Mouse (Mus musculus) CH12.LX (cell line): ENCODE data around the gene Samd4b. TPM values are rescaled to one million over a fixed set of nuclear protein-coding genes. Genes with fewer than 3 reads are reported as not detected.

Experiments
- DNase-seq: peaks from one replicate; pipeline ENCODE4 v3.0.0-alpha.2; 2013; ENCODE audit errors: extremely low read depth
- H3K27ac ChIP-seq: 2 replicates; pipeline ENCODE4 v1.5.1; 2012; ENCODE audit warnings: low read depth, mild to moderate bottlenecking, control low read depth, moderate library complexity; ENCODE audit not compliant: insufficient read depth
- H3K27me3 ChIP-seq: replicated peaks from 2 replicates; pipeline ENCODE3; 2012; ENCODE audit warnings: inconsistent platforms
- H3K36me3 ChIP-seq, 2 experiments: replicated peaks in 1 of 2; 2 replicates each; pipeline versions ENCODE3 to v1.6.1; 2012; ENCODE audit warnings: inconsistent platforms in 1 of 2, low read length in 1 of 2, mild to moderate bottlenecking in 1 of 2, mixed read lengths in 1 of 2, moderate library complexity in 1 of 2; ENCODE audit not compliant: control insufficient read depth in 1 of 2, insufficient read depth in 1 of 2
- H3K4me1 ChIP-seq, 2 experiments: 2 replicates each; pipeline ENCODE4 v1.6.1; 2012; ENCODE audit warnings: inconsistent platforms in 1 of 2, moderate library complexity in 1 of 2; ENCODE audit not compliant: insufficient read depth in 2 of 2, control insufficient read depth in 1 of 2
- H3K4me2 ChIP-seq: 2 replicates; pipeline ENCODE4 v1.6.1; 2012; ENCODE audit warnings: low read depth, mild to moderate bottlenecking, control low read depth; ENCODE audit not compliant: poor library complexity, insufficient read depth, severe bottlenecking
- H3K4me3 ChIP-seq, 3 experiments: fragments of 150-350 bp in 1 of 3; sonication (generic) in 1 of 3; replicated peaks in 1 of 3; 2 replicates each; pipeline versions ENCODE3 to v1.5.1; 2011 to 2012; ENCODE audit warnings: low read depth in 2 of 3, low read length in 2 of 3, mild to moderate bottlenecking in 2 of 3, moderate library complexity in 2 of 3, control low read depth in 1 of 3, improper control_type of control experiment in 1 of 3, inconsistent platforms in 1 of 3, mixed read lengths in 1 of 3; ENCODE audit not compliant: poor library complexity in 1 of 3
- H3K79me2 ChIP-seq: replicated peaks from 2 replicates; pipeline ENCODE4 v1.6.1; 2012; ENCODE audit warnings: mild to moderate bottlenecking, moderate library complexity; ENCODE audit not compliant: control insufficient read depth, poor library complexity, insufficient read depth, severe bottlenecking; ENCODE audit errors: extremely low read depth
- H3K9ac ChIP-seq: 2 replicates; pipeline ENCODE4 v1.6.1; 2012; ENCODE audit warnings: low read depth, mild to moderate bottlenecking, control low read depth, moderate library complexity; ENCODE audit not compliant: insufficient read depth
- H3K9me3 ChIP-seq: replicated peaks from 2 replicates; pipeline ENCODE3; 2012; ENCODE audit warnings: low read length, inconsistent platforms, mixed read lengths
- BHLHE40 ChIP-seq: IDR thresholded peaks from 2 replicates; pipeline ENCODE4 v1.6.1; 2011; ENCODE audit warnings: mild to moderate bottlenecking, low read depth, low read length, improper control_type of control experiment
- CHD1 ChIP-seq: IDR thresholded peaks from 2 replicates; pipeline ENCODE4 v1.6.1; 2012; ENCODE audit warnings: low read depth, low read length, improper control_type of control experiment, inconsistent platforms
- CHD2 ChIP-seq: IDR thresholded peaks from 2 replicates; pipeline ENCODE4 v1.6.1; 2011; ENCODE audit warnings: low read length, improper control_type of control experiment
- CTCF ChIP-seq, 2 experiments: IDR thresholded peaks in 1 of 2; conservative IDR thresholded peaks in 1 of 2; 2 replicates each; pipeline ENCODE4 v1.5.1; 2011 to 2012; ENCODE audit warnings: low read depth in 2 of 2, low read length in 2 of 2, improper control_type of control experiment in 1 of 2, inconsistent platforms in 1 of 2, mild to moderate bottlenecking in 1 of 2, moderate library complexity in 1 of 2
- E2F4 ChIP-seq: IDR thresholded peaks from 2 replicates; pipeline ENCODE4 v1.6.1; 2011; ENCODE audit warnings: low read depth, low read length, improper control_type of control experiment; ENCODE audit not compliant: insufficient replicate concordance
- ELF1 ChIP-seq: IDR thresholded peaks from 2 replicates; pipeline ENCODE4 v1.6.1; 2014; ENCODE audit warnings: low read depth, mild to moderate bottlenecking, inconsistent platforms, low read length, improper control_type of control experiment
- ETS1 ChIP-seq: conservative IDR thresholded peaks from 2 replicates; pipeline ENCODE4 v1.6.1; 2012; ENCODE audit warnings: low read depth, mild to moderate bottlenecking, inconsistent platforms, low read length, improper control_type of control experiment, moderate library complexity
- GABPA ChIP-seq: IDR thresholded peaks from 2 replicates; pipeline ENCODE4 v1.6.1; 2012; ENCODE audit warnings: low read depth, low read length, improper control_type of control experiment, inconsistent platforms; ENCODE audit not compliant: insufficient replicate concordance
- IRF4 ChIP-seq: IDR thresholded peaks from 2 replicates; pipeline ENCODE4 v1.6.1; 2014; ENCODE audit warnings: low read depth, mild to moderate bottlenecking, inconsistent platforms, low read length, improper control_type of control experiment
- JUN ChIP-seq: IDR thresholded peaks from 2 replicates; pipeline ENCODE4 v1.6.1; 2011; ENCODE audit warnings: low read depth, mild to moderate bottlenecking, low read length, improper control_type of control experiment, moderate library complexity; ENCODE audit not compliant: insufficient read depth
- JUND ChIP-seq: conservative IDR thresholded peaks from 2 replicates; pipeline ENCODE4 v1.6.1; 2011; ENCODE audit warnings: low read depth, low read length, improper control_type of control experiment
- KAT2A ChIP-seq: IDR thresholded peaks from 2 replicates; pipeline ENCODE4 v1.6.1; 2012; ENCODE audit warnings: low read length, improper control_type of control experiment, inconsistent platforms; ENCODE audit not compliant: insufficient replicate concordance
- MAFK ChIP-seq: IDR thresholded peaks from 2 replicates; pipeline ENCODE4 v1.6.1; 2011; ENCODE audit warnings: low read length, improper control_type of control experiment; ENCODE audit not compliant: insufficient replicate concordance
- MAX ChIP-seq: IDR thresholded peaks from 2 replicates; pipeline ENCODE4 v1.6.1; 2011; ENCODE audit warnings: low read length, improper control_type of control experiment
- MAZ ChIP-seq: IDR thresholded peaks from 2 replicates; pipeline ENCODE4 v1.6.1; 2012; ENCODE audit warnings: low read depth, mild to moderate bottlenecking, inconsistent platforms, low read length, improper control_type of control experiment, moderate library complexity
- MEF2A ChIP-seq: IDR thresholded peaks from 2 replicates; pipeline ENCODE4 v1.6.1; 2014; ENCODE audit warnings: low read depth, mild to moderate bottlenecking, inconsistent platforms, low read length, improper control_type of control experiment, borderline replicate concordance
- MXI1 ChIP-seq: IDR thresholded peaks from 2 replicates; pipeline ENCODE4 v1.6.1; 2011; ENCODE audit warnings: mild to moderate bottlenecking, low read depth, low read length, improper control_type of control experiment
- MYC ChIP-seq: IDR thresholded peaks from 2 replicates; pipeline ENCODE4 v1.6.1; 2011; ENCODE audit warnings: low read depth, mild to moderate bottlenecking, improper control_type of control experiment, low read length
- NELFE ChIP-seq: IDR thresholded peaks from 2 replicates; pipeline ENCODE4 v1.6.1; 2011; ENCODE audit warnings: low read depth, low read length, improper control_type of control experiment
- NRF1 ChIP-seq: IDR thresholded peaks from 2 replicates; pipeline ENCODE4 v1.6.1; 2014; ENCODE audit warnings: low read depth, mild to moderate bottlenecking, inconsistent platforms, low read length, improper control_type of control experiment, moderate library complexity
- PAX5 ChIP-seq: IDR thresholded peaks from 2 replicates; pipeline ENCODE4 v1.6.1; 2012; ENCODE audit warnings: low read length, inconsistent platforms, mixed read lengths
- POLR2A ChIP-seq: IDR thresholded peaks from 2 replicates; pipeline ENCODE4 v1.6.1; 2011; ENCODE audit warnings: low read depth, mild to moderate bottlenecking, improper control_type of control experiment, low read length
- RAD21 ChIP-seq: IDR thresholded peaks from 2 replicates; pipeline ENCODE4 v1.6.1; 2011; ENCODE audit warnings: low read depth, mild to moderate bottlenecking, low read length, improper control_type of control experiment, moderate library complexity
- RCOR1 ChIP-seq: conservative IDR thresholded peaks from 2 replicates; pipeline ENCODE4 v1.6.1; 2012; ENCODE audit warnings: low read depth, mild to moderate bottlenecking, inconsistent platforms, low read length, improper control_type of control experiment
- SIN3A ChIP-seq: IDR thresholded peaks from 2 replicates; pipeline ENCODE4 v1.6.1; 2012; ENCODE audit warnings: low read length, improper control_type of control experiment, inconsistent platforms
- SMC3 ChIP-seq: IDR thresholded peaks from 2 replicates; pipeline ENCODE4 v1.6.1; 2011; ENCODE audit warnings: low read depth, low read length, improper control_type of control experiment
- TBP ChIP-seq: conservative IDR thresholded peaks from 2 replicates; pipeline ENCODE4 v1.6.1; 2011; ENCODE audit warnings: low read depth, low read length, improper control_type of control experiment
- UBTF ChIP-seq: IDR thresholded peaks from 2 replicates; pipeline ENCODE4 v1.6.1; 2012; ENCODE audit warnings: low read depth, mild to moderate bottlenecking, inconsistent platforms, low read length, improper control_type of control experiment, moderate library complexity
- USF2 ChIP-seq: conservative IDR thresholded peaks from 2 replicates; pipeline ENCODE4 v1.6.1; 2011; ENCODE audit warnings: low read depth, low read length, improper control_type of control experiment
- ZC3H11A ChIP-seq: IDR thresholded peaks from 2 replicates; pipeline ENCODE4 v1.6.1; 2012; ENCODE audit warnings: low read depth, mild to moderate bottlenecking, inconsistent platforms, low read length, improper control_type of control experiment
- ZKSCAN1 ChIP-seq: IDR thresholded peaks from 2 replicates; pipeline ENCODE4 v1.6.1; 2012; ENCODE audit warnings: low read depth, inconsistent platforms, low read length, improper control_type of control experiment, borderline replicate concordance
- ZMIZ1 ChIP-seq: IDR thresholded peaks from 2 replicates; pipeline ENCODE4 v1.6.1; 2012; ENCODE audit warnings: low read depth, mild to moderate bottlenecking, inconsistent platforms, low read length, improper control_type of control experiment
- ZNF384 ChIP-seq: IDR thresholded peaks from 2 replicates; pipeline ENCODE4 v1.6.1; 2012; ENCODE audit warnings: low read depth, low read length, improper control_type of control experiment, inconsistent platforms
- dilution Hi-C: fragments of 300-500 bp; cut with MboI; formaldehyde crosslinking; loops from 2 replicates; pipeline ENCODE4 v1.14.3; 2020; ENCODE audit warnings: low sequenced_read_pairs; ENCODE audit not compliant: extremely low pct_unique_long_range_greater_than_20kb, extremely low pct_ligation_motif_present
- in situ Hi-C: fragments of 300-500 bp; cut with MboI; formaldehyde crosslinking; loops from 3 replicates; pipeline ENCODE4 v1.14.3; 2019; ENCODE audit warnings: low sequenced_read_pairs, low pct_ligation_motif_present, low pct_unique_long_range_greater_than_20kb, mixed read lengths
- polyA plus RNA-seq: library from polyadenylated mRNA; unstranded; fragments of >175 nt; gene quantifications from 2 replicates; pipeline ENCODE4 v1.2.1, GENCODE M21; 2012; ENCODE audit warnings: low read depth; ENCODE audit not compliant: insufficient read length
- total RNA-seq, 2 experiments: library from RNA; depleted of rRNA; stranded (reverse); fragments of 300-350 nt in 1 of 2; fragments of >200 nt in 1 of 2; gene quantifications; 2 replicates each; pipeline ENCODE4 v1.2.3; 2012 to 2014

Gene Samd4b
- total and polyA plus RNA-seq, 3 experiments: 3.7 to 24.6 (median 10.0) TPM

DNA sequence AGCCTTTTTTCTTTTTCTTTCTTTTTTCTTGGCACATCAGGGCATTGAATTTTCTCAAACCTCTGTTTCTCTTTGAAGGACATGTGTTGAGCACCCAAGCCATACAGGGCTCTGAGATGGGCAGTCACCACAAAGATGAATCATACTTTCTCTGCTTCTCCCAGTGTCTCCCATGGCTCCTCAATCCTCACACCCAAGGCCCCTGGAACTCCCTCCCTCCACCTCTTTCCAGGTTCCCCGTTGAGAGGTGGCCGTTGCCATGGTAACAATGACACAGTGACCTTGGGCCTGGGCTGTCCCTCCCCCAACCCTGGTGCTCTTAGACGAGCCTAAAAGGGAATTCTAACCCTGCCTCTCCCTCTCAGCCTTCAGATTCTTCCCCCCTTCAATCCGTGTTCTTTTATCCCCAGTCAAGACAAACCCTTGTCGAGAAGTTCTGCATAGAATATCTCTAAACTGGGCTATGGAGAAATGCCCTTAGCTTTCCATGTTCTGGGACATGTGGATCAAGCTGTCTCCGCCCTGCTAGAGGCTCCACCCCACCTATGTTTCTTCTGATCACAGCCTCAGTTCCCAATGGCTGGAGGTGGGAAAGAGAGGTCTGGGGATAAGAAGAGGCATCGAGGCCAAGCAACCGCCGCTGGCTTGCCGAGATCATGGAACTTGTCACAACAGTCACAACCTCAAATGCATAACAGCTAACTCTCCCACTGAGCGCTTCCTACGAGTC is 150.7 kb downstream of the Samd4b start:
- no peaks in the 10 kb centered on the region for H3K9me3 ChIP-seq
- H3K4me1 ChIP-seq: peaks cover 8 to 44% of the 10 kb centered on the region in 2 experiments
- H3K4me2 ChIP-seq: no peak overlapping the region
- in situ Hi-C loops: no loop called here
- no peak overlapping the region for H3K9ac ChIP-seq
- TF ChIP-seq MYC: no peak
- TF ChIP-seq JUND: no peak
- no peak for TF ChIP-seq GABPA
- no peak overlapping the region for H3K27ac ChIP-seq
- no peak for DNase-seq
- peaks cover 17% of the 10 kb centered on the region for H3K27me3 ChIP-seq
- peaks cover 0 to 16% of the 10 kb centered on the region in 2 experiments for H3K36me3 ChIP-seq
- dilution Hi-C loops: no loop called here
- H3K4me3 ChIP-seq: no peak overlapping the region
- H3K79me2 ChIP-seq: no peaks in the 10 kb centered on the region

DNA sequence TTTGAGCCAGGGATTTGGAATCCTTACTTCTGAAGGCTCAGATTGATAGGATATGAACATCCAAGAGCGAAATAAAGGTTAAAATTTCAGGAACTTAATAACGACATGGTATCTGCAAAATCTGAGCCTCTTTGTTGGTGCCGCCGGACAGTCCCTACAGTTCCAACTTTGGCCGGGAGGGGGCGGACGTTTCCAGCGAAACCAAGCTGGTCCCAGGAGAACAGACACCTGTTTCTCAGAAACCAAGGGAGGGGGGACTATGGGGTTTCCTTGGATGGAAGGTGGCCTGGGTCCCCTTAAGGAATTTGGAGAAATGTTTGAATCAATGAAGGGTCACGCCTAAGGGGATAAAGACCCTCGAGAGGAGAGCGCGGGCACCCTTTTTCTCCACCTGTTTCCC is 151.5 kb downstream of the Samd4b start:
- H3K9ac ChIP-seq: no peak overlapping the region
- in situ Hi-C loops (no loop called here), dilution Hi-C loops (no loop called here)
- no peaks in the 10 kb centered on the region for H3K9me3 ChIP-seq
- no peaks in the 10 kb centered on the region for H3K79me2 ChIP-seq
- no peak overlapping the region for H3K4me3 ChIP-seq
- no peak overlapping the region for H3K4me2 ChIP-seq
- peak; percentile 51 for DNase-seq
- peaks cover 0 to 16% of the 10 kb centered on the region in 2 experiments for H3K36me3 ChIP-seq
- no peak overlapping the region for H3K27ac ChIP-seq
- H3K4me1 ChIP-seq: peaks cover 16 to 52% of the 10 kb centered on the region in 2 experiments
- peaks cover 14% of the 10 kb centered on the region for H3K27me3 ChIP-seq
- peak; percentile 42 to 81 for TF ChIP-seq CTCF (conservative IDR thresholded peaks at IDR 0.05 in 1 of 2, IDR thresholded peaks at IDR 0.05 in 1 of 2; ENCODE audit: low read depth in 2 of 2, low read length in 2 of 2)
- no peak for TF ChIP-seq ELF1
- TF ChIP-seq ETS1: peak; percentile 37
- no peak for TF ChIP-seq MYC
- TF ChIP-seq ZKSCAN1: no peak
- TF ChIP-seq BHLHE40: no peak
- no peak for TF ChIP-seq CHD2
- no peak for TF ChIP-seq NELFE
- TF ChIP-seq GABPA: no peak
- no peak for TF ChIP-seq TBP
- TF ChIP-seq IRF4: peak; percentile 83; the same call in 1 of the 2 replicates
- TF ChIP-seq POLR2A: no peak
- TF ChIP-seq PAX5: no peak
- no peak for TF ChIP-seq SIN3A
- TF ChIP-seq MAX: no peak
- TF ChIP-seq ZC3H11A: no peak
- TF ChIP-seq MXI1: no peak
- TF ChIP-seq ZNF384: no peak
- peak; percentile 69 for TF ChIP-seq MAZ
- TF ChIP-seq UBTF: no peak
- TF ChIP-seq CHD1: no peak
- TF ChIP-seq USF2: no peak
- TF ChIP-seq E2F4: no peak
- peak; percentile 67 for TF ChIP-seq SMC3
- TF ChIP-seq RAD21: peak; percentile 67
- no peak for TF ChIP-seq NRF1
- no peak for TF ChIP-seq ZMIZ1
- no peak for TF ChIP-seq JUN
- no peak for TF ChIP-seq MAFK
- 0 out of 2 replicates have a peak, but pooled peaks have one; percentile 24 for TF ChIP-seq KAT2A
- no peak for TF ChIP-seq RCOR1
- TF ChIP-seq MEF2A: no peak
